Mouse (Mus musculus): ENCODE results near the gene Lsm7. TPM values are rescaled to one million over a fixed set of nuclear protein-coding genes. Genes with fewer than 3 reads are reported as not detected.

Lsm7 gene
- polyA plus RNA-seq, 1 experiment from 2014 or later, result 230 TPM

DNA sequence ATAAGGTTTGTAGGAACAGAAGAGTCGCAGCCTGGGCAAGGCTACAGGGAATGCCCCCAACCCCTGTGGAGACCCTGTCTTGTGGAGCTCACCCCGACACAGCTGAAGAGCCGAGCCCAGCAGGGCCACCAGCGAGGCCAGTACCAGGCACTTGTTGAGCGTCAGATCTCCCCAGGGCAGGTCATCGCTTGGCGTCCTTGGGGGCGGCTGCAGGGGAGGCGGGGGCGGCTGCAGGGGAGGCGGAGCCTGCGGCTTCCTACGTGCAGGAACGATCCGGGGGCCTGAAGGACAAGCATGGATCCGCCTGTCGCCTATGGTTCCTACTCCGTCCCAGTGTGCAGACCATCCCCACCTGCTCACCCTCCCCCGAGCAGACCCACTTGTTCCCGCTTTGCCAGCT is 44.9 kb downstream of the Lsm7 start:
- Histone ChIP-seq H3K27me3 (ENCODE audit: control insufficient read depth, insufficient read depth, low read length) (no peaks in the 10 kb centered on the region), H3K9me3 (ENCODE audit: control insufficient read depth, low read length) (no peaks in the 10 kb centered on the region), H3K27ac (replicated peaks in 1 of 2; ENCODE audit: control insufficient read depth in 1 of 2, insufficient read depth in 1 of 2, low read depth in 2 of 2, low read length in 2 of 2) (peak overlapping the region in 1 of 2 experiments; percentile 45; a peak in 2 of 4 replicates), H3K4me2 (ENCODE audit: low read length) (peak overlapping the region; percentile 57), H3K36me3 (ENCODE audit: control insufficient read depth, insufficient read depth, low read length) (peaks cover 4% of the 10 kb centered on the region), H3K9ac (ENCODE audit: low read length) (peak overlapping the region; percentile 42), H3K4me1 (ENCODE audit: control insufficient read depth in 2 of 2, insufficient read depth in 2 of 2, low read length in 2 of 2) (peaks cover 40 to 48% of the 10 kb centered on the region in 2 experiments), H3K4me3 (ENCODE audit: control insufficient read depth in 1 of 2, insufficient read depth in 1 of 2, low read depth in 1 of 2, low read length in 2 of 2) (peak overlapping the region; percentile 14 to 25; a peak in 3 of 4 replicates)
- no peak for ATAC-seq (ENCODE audit: insufficient number of reproducible peaks, insufficient read depth, low FRiP score, low read depth)
- 5% methylated on average over 12 of the region's 20 CpGs for WGBS

GRCm38 (mm10) chr10:80808985-80809632 is 45.9 kb downstream of the Lsm7 start:
- Histone ChIP-seq H3K9ac (ENCODE audit: low read length) (peak overlapping the region; percentile 78), H3K27me3 (ENCODE audit: control insufficient read depth, insufficient read depth, low read length) (no peaks in the 10 kb centered on the region), H3K4me2 (ENCODE audit: low read length) (peak overlapping the region; percentile 77), H3K4me3 (ENCODE audit: control insufficient read depth in 1 of 2, insufficient read depth in 1 of 2, low read depth in 1 of 2, low read length in 2 of 2) (peak overlapping the region; percentile 10 to 21), H3K36me3 (ENCODE audit: control insufficient read depth, insufficient read depth, low read length) (peaks cover 13% of the 10 kb centered on the region), H3K27ac (replicated peaks in 1 of 2; ENCODE audit: control insufficient read depth in 1 of 2, insufficient read depth in 1 of 2, low read depth in 2 of 2, low read length in 2 of 2) (peak overlapping the region in 1 of 2 experiments; percentile 7; a peak in 1 of 4 replicates), H3K9me3 (ENCODE audit: control insufficient read depth, low read length) (no peaks in the 10 kb centered on the region), H3K4me1 (ENCODE audit: control insufficient read depth in 2 of 2, insufficient read depth in 2 of 2, low read length in 2 of 2) (peaks cover 43 to 56% of the 10 kb centered on the region in 2 experiments)
- 8% methylated on average over 18 of the region's 18 CpGs for WGBS
- no peak for ATAC-seq (ENCODE audit: insufficient number of reproducible peaks, insufficient read depth, low FRiP score, low read depth)

- H3K4me1 ChIP-seq (ENCODE audit: control insufficient read depth in 2 of 2, insufficient read depth in 2 of 2, low read length in 2 of 2), result peaks cover 43 to 56% of the 10 kb centered on the region in 2 experiments
- 19% methylated on average over 40 of the region's 40 CpGs for WGBS
- H3K27ac ChIP-seq (replicated peaks in 1 of 2; ENCODE audit: control insufficient read depth in 1 of 2, insufficient read depth in 1 of 2, low read depth in 2 of 2, low read length in 2 of 2), result peak overlapping the region in 1 of 2 experiments; percentile 57; a peak in 1 of 4 replicates
Observed at GRCm38 (mm10) chr10:80808099-80808984, 46.7 kb downstream of the Lsm7 start.

DNA sequence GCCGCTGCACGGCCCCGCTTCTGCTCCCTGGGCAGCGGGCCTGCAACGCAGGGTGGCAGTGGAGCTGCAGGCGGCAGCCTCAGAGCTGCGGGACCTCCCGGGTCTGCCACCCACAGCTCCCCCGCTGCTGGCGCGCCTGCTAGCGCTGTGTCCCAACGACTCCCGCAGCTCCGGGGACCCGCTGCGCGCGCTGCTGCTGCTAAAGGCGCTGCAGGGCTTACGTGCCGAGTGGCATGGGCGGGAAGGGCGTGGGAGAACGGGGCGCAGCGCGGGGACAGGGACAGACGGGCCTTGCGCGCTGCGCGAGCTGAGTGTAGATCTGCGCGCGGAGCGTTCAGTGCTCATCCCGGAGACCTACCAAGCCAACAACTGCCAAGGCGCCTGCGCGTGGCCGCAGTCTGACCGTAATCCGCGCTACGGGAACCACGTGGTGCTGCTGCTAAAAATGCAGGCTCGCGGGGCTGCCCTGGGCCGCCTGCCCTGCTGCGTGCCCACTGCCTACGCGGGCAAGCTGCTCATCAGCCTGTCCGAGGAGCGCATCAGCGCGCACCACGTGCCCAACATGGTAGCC is 47.9 kb downstream of the Lsm7 start:
- ATAC-seq (ENCODE audit: insufficient number of reproducible peaks, insufficient read depth, low FRiP score, low read depth), result peak; percentile 49
- WGBS, result under 1% methylated on average over 58 of the region's 58 CpGs
- Histone ChIP-seq H3K36me3 (ENCODE audit: control insufficient read depth, insufficient read depth, low read length) (peaks cover 33% of the 10 kb centered on the region), H3K4me2 (ENCODE audit: low read length) (peak overlapping the region; percentile 77), H3K4me1 (ENCODE audit: control insufficient read depth in 2 of 2, insufficient read depth in 2 of 2, low read length in 2 of 2) (peaks cover 36 to 53% of the 10 kb centered on the region in 2 experiments), H3K27me3 (ENCODE audit: control insufficient read depth, insufficient read depth, low read length) (no peaks in the 10 kb centered on the region), H3K9ac (ENCODE audit: low read length) (peak overlapping the region; percentile 78), H3K4me3 (ENCODE audit: control insufficient read depth in 1 of 2, insufficient read depth in 1 of 2, low read depth in 1 of 2, low read length in 2 of 2) (peak overlapping the region; percentile 48 to 51), H3K9me3 (ENCODE audit: control insufficient read depth, low read length) (no peaks in the 10 kb centered on the region), H3K27ac (replicated peaks in 1 of 2; ENCODE audit: control insufficient read depth in 1 of 2, insufficient read depth in 1 of 2, low read depth in 2 of 2, low read length in 2 of 2) (peak overlapping the region; percentile 57 to 68)

More at GRCm38 (mm10) chr10:80808099-80808984, 46.7 kb downstream of the Lsm7 start:
- H3K4me2 ChIP-seq (ENCODE audit: low read length), result peak overlapping the region; percentile 77
- ATAC-seq (ENCODE audit: insufficient number of reproducible peaks, insufficient read depth, low FRiP score, low read depth), result no peak
- peaks cover 21% of the 10 kb centered on the region for H3K36me3 ChIP-seq (ENCODE audit: control insufficient read depth, insufficient read depth, low read length)
- H3K9me3 ChIP-seq (ENCODE audit: control insufficient read depth, low read length), result no peaks in the 10 kb centered on the region
- H3K4me3 ChIP-seq (ENCODE audit: control insufficient read depth in 1 of 2, insufficient read depth in 1 of 2, low read depth in 1 of 2, low read length in 2 of 2), result peak overlapping the region; percentile 10 to 21
- no peaks in the 10 kb centered on the region for H3K27me3 ChIP-seq (ENCODE audit: control insufficient read depth, insufficient read depth, low read length)
- peak overlapping the region; percentile 78 for H3K9ac ChIP-seq (ENCODE audit: low read length)

DNA sequence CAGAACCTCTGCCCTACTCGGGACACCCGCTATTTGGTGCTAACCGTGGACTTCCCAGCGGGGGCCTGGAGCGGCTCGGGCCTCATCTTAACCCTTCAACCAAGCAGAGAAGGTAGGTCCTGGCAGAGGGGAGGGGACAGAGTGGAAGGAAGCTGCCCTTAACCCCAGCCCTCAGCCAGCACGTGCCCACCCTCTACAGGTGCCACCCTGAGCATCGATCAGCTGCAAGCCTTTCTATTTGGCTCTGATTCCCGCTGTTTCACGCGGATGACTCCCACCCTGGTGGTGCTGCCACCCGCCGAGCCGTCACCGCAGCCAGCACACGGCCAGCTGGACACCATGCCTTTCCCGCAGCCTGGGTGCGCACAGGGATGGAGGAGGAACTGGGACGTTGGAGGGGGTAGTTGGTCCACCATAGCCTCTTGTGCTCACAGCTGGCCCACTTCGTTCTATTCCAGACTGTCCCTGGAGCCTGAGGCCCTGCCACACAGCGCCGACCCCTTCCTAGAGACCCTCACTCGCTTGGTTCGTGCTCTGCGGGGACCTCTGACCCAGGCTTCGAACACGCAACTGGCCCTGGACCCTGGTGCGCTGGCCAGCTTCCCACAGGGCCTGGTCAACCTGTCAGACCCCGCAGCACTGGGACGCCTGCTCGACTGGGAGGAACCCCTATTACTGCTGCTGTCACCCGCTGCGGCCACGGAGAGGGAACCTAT is 48.5 kb downstream of the Lsm7 start:
- H3K4me2 ChIP-seq (ENCODE audit: low read length), result peak overlapping the region; percentile 77
- peak overlapping the region; percentile 78 for H3K9ac ChIP-seq (ENCODE audit: low read length)
- peaks cover 39% of the 10 kb centered on the region for H3K36me3 ChIP-seq (ENCODE audit: control insufficient read depth, insufficient read depth, low read length)
- peak overlapping the region; percentile 57 to 68; a peak in 3 of 4 replicates for H3K27ac ChIP-seq (replicated peaks in 1 of 2; ENCODE audit: control insufficient read depth in 1 of 2, insufficient read depth in 1 of 2, low read depth in 2 of 2, low read length in 2 of 2)
- no peaks in the 10 kb centered on the region for H3K27me3 ChIP-seq (ENCODE audit: control insufficient read depth, insufficient read depth, low read length)
- H3K4me3 ChIP-seq (ENCODE audit: control insufficient read depth in 1 of 2, insufficient read depth in 1 of 2, low read depth in 1 of 2, low read length in 2 of 2), result peak overlapping the region; percentile 48 to 51
- 41% methylated on average over 34 of the region's 34 CpGs for WGBS
- H3K9me3 ChIP-seq (ENCODE audit: control insufficient read depth, low read length), result no peaks in the 10 kb centered on the region
- peaks cover 35 to 53% of the 10 kb centered on the region in 2 experiments for H3K4me1 ChIP-seq (ENCODE audit: control insufficient read depth in 2 of 2, insufficient read depth in 2 of 2, low read length in 2 of 2)
- ATAC-seq (ENCODE audit: insufficient number of reproducible peaks, insufficient read depth, low FRiP score, low read depth), result no peak

- Histone ChIP-seq H3K27me3 (ENCODE audit: control insufficient read depth, insufficient read depth, low read length) (no peaks in the 10 kb centered on the region), H3K9ac (ENCODE audit: low read length) (no peak overlapping the region), H3K27ac (replicated peaks in 1 of 2; ENCODE audit: control insufficient read depth in 1 of 2, insufficient read depth in 1 of 2, low read depth in 2 of 2, low read length in 2 of 2) (no peak overlapping the region), H3K9me3 (ENCODE audit: control insufficient read depth, low read length) (no peaks in the 10 kb centered on the region), H3K36me3 (ENCODE audit: control insufficient read depth, insufficient read depth, low read length) (peaks cover 45% of the 10 kb centered on the region), H3K4me1 (ENCODE audit: control insufficient read depth in 2 of 2, insufficient read depth in 2 of 2, low read length in 2 of 2) (peaks cover 35 to 53% of the 10 kb centered on the region in 2 experiments), H3K4me3 (ENCODE audit: control insufficient read depth in 1 of 2, insufficient read depth in 1 of 2, low read depth in 1 of 2, low read length in 2 of 2) (no peak overlapping the region), H3K4me2 (ENCODE audit: low read length) (no peak overlapping the region)
- 18% methylated on average over 3 of the region's 3 CpGs for WGBS
- ATAC-seq (ENCODE audit: insufficient number of reproducible peaks, insufficient read depth, low FRiP score, low read depth), result peak; percentile 28; the same call in 1 of the 2 replicates
Observed at GRCm38 (mm10) chr10:80805925-80806324, 49.1 kb downstream of the Lsm7 start.

DNA sequence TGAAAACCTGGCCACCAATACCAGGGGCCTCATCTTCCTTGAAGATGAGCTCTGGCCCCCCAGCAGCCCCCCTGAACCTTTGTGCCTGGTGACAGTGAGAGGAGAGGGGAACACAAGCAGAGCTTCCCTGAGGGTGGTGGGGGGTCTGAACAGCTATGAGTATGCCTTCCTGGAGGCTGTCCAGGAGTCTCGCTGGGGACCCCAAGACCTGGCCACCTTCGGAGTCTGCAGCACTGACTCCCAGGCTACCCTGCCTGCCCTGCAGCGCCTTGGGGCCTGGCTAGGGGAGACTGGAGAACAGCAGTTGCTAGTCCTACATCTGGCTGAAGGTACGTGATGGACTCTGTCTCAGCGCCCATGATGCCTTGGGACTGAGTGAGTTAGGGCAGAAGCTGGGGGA is 49.7 kb downstream of the Lsm7 start:
- Histone ChIP-seq H3K4me2 (ENCODE audit: low read length) (no peak overlapping the region), H3K4me1 (ENCODE audit: control insufficient read depth in 2 of 2, insufficient read depth in 2 of 2, low read length in 2 of 2) (peaks cover 33 to 51% of the 10 kb centered on the region in 2 experiments), H3K27ac (replicated peaks in 1 of 2; ENCODE audit: control insufficient read depth in 1 of 2, insufficient read depth in 1 of 2, low read depth in 2 of 2, low read length in 2 of 2) (0 out of 4 replicates have a peak overlapping the region, but pooled peaks of 1 of the 2 experiments have one; percentile 17), H3K36me3 (ENCODE audit: control insufficient read depth, insufficient read depth, low read length) (peaks cover 51% of the 10 kb centered on the region), H3K9me3 (ENCODE audit: control insufficient read depth, low read length) (no peaks in the 10 kb centered on the region), H3K9ac (ENCODE audit: low read length) (peak overlapping the region; percentile 42; the same call in 1 of the 2 replicates), H3K27me3 (ENCODE audit: control insufficient read depth, insufficient read depth, low read length) (no peaks in the 10 kb centered on the region), H3K4me3 (ENCODE audit: control insufficient read depth in 1 of 2, insufficient read depth in 1 of 2, low read depth in 1 of 2, low read length in 2 of 2) (no peak overlapping the region)
- WGBS, result 79% methylated on average over 5 of the region's 5 CpGs
- ATAC-seq (ENCODE audit: insufficient number of reproducible peaks, insufficient read depth, low FRiP score, low read depth), result no peak

Data from heart, embryonic 14.5 days (tissue).